Comparison of ENCODE assay signal across 19 mouse cellular contexts in the genomic region with DNA sequence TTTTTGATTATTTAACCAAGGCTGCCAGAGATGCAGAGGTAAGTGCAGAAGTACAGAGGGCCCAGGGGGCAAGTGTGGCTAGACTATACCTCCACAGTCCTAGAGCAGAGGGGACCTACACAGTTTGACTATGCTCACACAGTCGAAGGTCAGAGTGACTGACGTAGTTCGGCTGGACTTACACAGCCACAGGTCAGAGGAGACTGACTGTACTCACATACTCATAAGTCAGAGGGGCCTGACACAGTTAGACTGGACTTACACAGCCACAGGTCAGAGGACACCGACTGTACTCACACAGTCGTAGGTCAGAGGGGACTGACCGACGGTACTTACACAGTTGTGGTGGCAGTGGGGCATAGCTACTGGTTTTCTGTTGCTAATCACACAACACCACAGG. TPM values are rescaled to one million over a fixed set of nuclear protein-coding genes. Genes with fewer than 3 reads are reported as not detected.
"Had no signal": no experiment of that assay in that cellular context is flagged by ENCODE, and none has a peak within 500 bp of the region (broad histone marks: within the 10 kb centered on the region; RNA-seq: fewer than 3 reads in every experiment).

No protein-coding gene starts in this region.

- DNase-seq: kidney, postnatal 10 days; kidney, postnatal 4 days; left cerebral cortex, postnatal 4 days; lung, embryonic 14.5 days; lung, postnatal 10 days; lung, postnatal 36 days; thymus, adult 18-20 months; thymus, postnatal 4 days had no signal

- H3K27ac ChIP-seq: limb, embryonic 12.5 days; limb, embryonic 15.5 days; midbrain, embryonic 10.5 days; midbrain, embryonic 13.5 days; neural tube, embryonic 13.5 days had no signal

- H3K27me3 ChIP-seq: limb, embryonic 12.5 days; limb, embryonic 15.5 days; midbrain, embryonic 13.5 days; neural tube, embryonic 13.5 days had no signal

- H3K4me2 ChIP-seq: limb, embryonic 12.5 days; limb, embryonic 15.5 days; lung, embryonic 14.5 days; midbrain, embryonic 13.5 days; neural tube, embryonic 13.5 days had no signal

- H3K9me3 ChIP-seq: limb, embryonic 12.5 days; limb, embryonic 15.5 days; midbrain, embryonic 10.5 days; midbrain, embryonic 13.5 days; neural tube, embryonic 13.5 days had no signal

- H3K36me3 ChIP-seq: limb, embryonic 12.5 days; limb, embryonic 15.5 days; midbrain, embryonic 10.5 days; midbrain, embryonic 13.5 days; neural tube, embryonic 13.5 days had no signal

- H3K4me1 ChIP-seq: limb, embryonic 15.5 days; midbrain, embryonic 13.5 days; neural tube, embryonic 13.5 days had no signal

- H3K9ac ChIP-seq: limb, embryonic 12.5 days; limb, embryonic 15.5 days; lung, embryonic 14.5 days; midbrain, embryonic 13.5 days; neural tube, embryonic 13.5 days had no signal

- ATAC-seq: intestine, postnatal 0 days; midbrain, embryonic 13.5 days; midbrain, embryonic 16.5 days had no signal

- H3K4me3 ChIP-seq: limb, embryonic 12.5 days; limb, embryonic 15.5 days; megakaryocyte, embryonic 14.5 days; midbrain, embryonic 10.5 days; midbrain, embryonic 13.5 days; myocyte; neural tube, embryonic 13.5 days had no signal

RNA-seq across cellular contexts. Expression of gene Gpat2, which starts 26.3 kb away (rescaled TPM):
- total RNA-seq: monocyte, adult 5-6 weeks; neutrophil, adult 5-6 weeks had no signal
- polyA plus RNA-seq: myocyte had no signal

RNA-seq across cellular contexts. Expression of gene Adra2b, which starts 35.7 kb away (rescaled TPM):
- total RNA-seq: monocyte, adult 5-6 weeks; neutrophil, adult 5-6 weeks had no signal
- polyA plus RNA-seq: lung, embryonic 14.5 days; myocyte had no signal
